ENCODE assay signal across 9 mouse cellular contexts in the genomic region with DNA sequence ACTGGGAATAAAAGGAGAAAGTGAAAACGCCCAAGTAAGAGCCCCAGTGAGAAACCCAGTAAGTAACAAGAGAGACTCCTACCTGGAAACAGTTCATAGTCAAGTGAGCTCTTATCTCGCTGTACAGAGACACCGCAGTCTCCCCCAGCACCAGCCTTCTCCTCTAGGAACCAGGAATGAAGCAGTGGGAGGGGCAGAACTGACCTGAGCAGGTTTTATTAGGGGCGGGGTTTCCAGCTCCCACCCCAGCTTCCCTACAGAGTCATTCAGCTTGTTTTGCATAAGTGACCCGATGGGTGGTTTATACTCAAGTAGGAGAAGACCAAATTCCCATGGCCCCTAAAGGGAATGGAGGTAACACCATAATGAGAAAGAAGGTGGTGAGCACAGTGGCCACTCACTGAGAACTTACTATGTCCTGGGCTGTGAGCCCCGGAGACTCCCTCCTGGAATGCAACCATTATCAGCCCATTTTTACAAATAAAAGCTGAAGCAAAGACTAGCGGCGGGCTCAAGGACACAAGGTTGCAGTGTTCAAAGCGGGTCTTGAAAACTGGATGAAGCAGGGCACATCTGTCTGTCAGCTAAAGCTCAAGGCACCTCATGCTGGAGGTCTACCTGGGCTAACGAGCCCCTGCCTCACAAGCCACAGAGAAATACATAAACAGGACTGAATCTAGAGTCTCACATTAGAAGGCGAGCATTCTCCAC. TPM values are rescaled to one million over a fixed set of nuclear protein-coding genes. Genes with fewer than 3 reads are reported as not detected.
A peak's percentile ranks its signal among the peaks of the same experiment; 100 is the strongest.
DNase-seq lines count a peak whose midpoint lies in the region; ATAC-seq lines count a peak whose summit lies in the region.
"Had no signal": no experiment of that assay in that cellular context is flagged by ENCODE, and none has a peak within 500 bp of the region (broad histone marks: within the 10 kb centered on the region; RNA-seq: fewer than 3 reads in every experiment).

No protein-coding gene starts in this region.

- H3K9me3 ChIP-seq in heart, embryonic 13.5 days: no peaks in the 10 kb centered on the region
- H3K9me3 ChIP-seq in embryonic facial prominence, embryonic 14.5 days (ENCODE audit: control insufficient read depth, low read length): no peaks in the 10 kb centered on the region
- H3K9me3 ChIP-seq in limb, embryonic 10.5 days (replicated peaks): no peaks in the 10 kb centered on the region
- no peaks in the 10 kb centered on the region for H3K9me3 ChIP-seq in midbrain, embryonic 15.5 days
- H3K9me3 ChIP-seq: midbrain, embryonic 12.5 days had no signal

- H3K4me2 ChIP-seq in heart, embryonic 13.5 days: peak overlapping the region; percentile 87
- peak overlapping the region; percentile 70 for H3K4me2 ChIP-seq in embryonic facial prominence, embryonic 14.5 days (ENCODE audit: low read depth, low read length)
- peak overlapping the region; percentile 15 for H3K4me2 ChIP-seq in midbrain, embryonic 15.5 days

- H3K27ac ChIP-seq in heart, embryonic 13.5 days (replicated peaks): peak overlapping the region; percentile 98
- H3K27ac ChIP-seq in embryonic facial prominence, embryonic 14.5 days (replicated peaks; ENCODE audit: low read depth, low read length): peak overlapping the region; percentile 96
- H3K27ac ChIP-seq in limb, embryonic 10.5 days: peak overlapping the region; percentile 99; the same call in 1 of the 2 replicates
- H3K27ac ChIP-seq in midbrain, embryonic 15.5 days: no peak overlapping the region
- H3K27ac ChIP-seq: midbrain, embryonic 12.5 days had no signal

- no peaks in the 10 kb centered on the region for H3K36me3 ChIP-seq in heart, embryonic 13.5 days
- no peaks in the 10 kb centered on the region for H3K36me3 ChIP-seq in embryonic facial prominence, embryonic 14.5 days (ENCODE audit: control insufficient read depth, insufficient read depth, low read length)
- H3K36me3 ChIP-seq in limb, embryonic 10.5 days: peaks cover 3% of the 10 kb centered on the region; the same call in 1 of the 2 replicates
- no peaks in the 10 kb centered on the region for H3K36me3 ChIP-seq in midbrain, embryonic 15.5 days (replicated peaks)
- H3K36me3 ChIP-seq: midbrain, embryonic 12.5 days had no signal

- H3K27me3 ChIP-seq in heart, embryonic 13.5 days (replicated peaks): no peaks in the 10 kb centered on the region
- H3K27me3 ChIP-seq in embryonic facial prominence, embryonic 14.5 days (replicated peaks; ENCODE audit: control insufficient read depth, insufficient read depth, low read length): no peaks in the 10 kb centered on the region
- no peaks in the 10 kb centered on the region for H3K27me3 ChIP-seq in limb, embryonic 10.5 days (ENCODE audit: low read depth, poor library complexity, severe bottlenecking)
- no peaks in the 10 kb centered on the region for H3K27me3 ChIP-seq in midbrain, embryonic 15.5 days (replicated peaks)

- no peak for DNase-seq in heart, postnatal 4 days
- no peak for DNase-seq in embryonic facial prominence, embryonic 14.5 days (ENCODE audit: low spot score)
- no peak for DNase-seq in limb, embryonic 10.5 days (ENCODE audit: low spot score)
- no peak for DNase-seq in ovary, postnatal 14 days (ENCODE audit: low spot score)
- DNase-seq in layer of hippocampus, adult 8-10 months (ENCODE audit: low spot score in 2 of 2): no peak

- peak; percentile 39; the same call in 1 of the 2 replicates for ATAC-seq in heart, embryonic 13.5 days (ENCODE audit: extremely low read depth, insufficient number of reproducible peaks, low FRiP score, low TSS enrichment)
- ATAC-seq in embryonic facial prominence, embryonic 14.5 days (ENCODE audit: low read depth): no peak
- no peak for ATAC-seq in midbrain, embryonic 15.5 days (replicated peaks)
- ATAC-seq in frontal cortex, adult (ENCODE audit: low TSS enrichment): no peak

- H3K4me1 ChIP-seq in heart, embryonic 13.5 days: peaks cover 79% of the 10 kb centered on the region
- peaks cover 40% of the 10 kb centered on the region for H3K4me1 ChIP-seq in embryonic facial prominence, embryonic 14.5 days (ENCODE audit: control insufficient read depth, insufficient read depth, low read length)
- peaks cover 66% of the 10 kb centered on the region for H3K4me1 ChIP-seq in limb, embryonic 10.5 days
- H3K4me1 ChIP-seq in midbrain, embryonic 15.5 days: peaks cover 37% of the 10 kb centered on the region

- H3K4me3 ChIP-seq in heart, embryonic 13.5 days: peak overlapping the region; percentile 81
- peak overlapping the region; percentile 70 for H3K4me3 ChIP-seq in embryonic facial prominence, embryonic 14.5 days (ENCODE audit: low read depth, low read length)
- peak overlapping the region; percentile 98; the same call in 1 of the 2 replicates for H3K4me3 ChIP-seq in limb, embryonic 10.5 days
- H3K4me3 ChIP-seq in midbrain, embryonic 15.5 days: no peak overlapping the region

- 33% methylated on average over 11 of the region's 11 CpGs for WGBS in heart, embryonic 13.5 days
- 54% methylated on average over 11 of the region's 11 CpGs for WGBS in embryonic facial prominence, embryonic 14.5 days
- 33% methylated on average over 11 of the region's 11 CpGs for WGBS in limb, embryonic 10.5 days
- 53% methylated on average over 11 of the region's 11 CpGs for WGBS in midbrain, embryonic 15.5 days

- H3K9ac ChIP-seq in heart, embryonic 13.5 days: peak overlapping the region; percentile 98
- H3K9ac ChIP-seq in embryonic facial prominence, embryonic 14.5 days (ENCODE audit: low read depth, low read length): peak overlapping the region; percentile 86; the same call in 1 of the 2 replicates
- H3K9ac ChIP-seq in midbrain, embryonic 15.5 days: no peak overlapping the region

RNA-seq across cellular contexts. Expression of gene Usp46, which starts 2.5 kb away (rescaled TPM):
- polyA plus RNA-seq in heart, embryonic 13.5 days (2015; fragmentation: Nextera tagmentation; extraction: Ambion mirVana): 23.8 and 26.0 TPM in 2 replicates
- total RNA-seq in heart, postnatal 4 days (2021): 10 to 100 TPM; 60.5 to 66.8 TPM
- 35.4 and 36.5 TPM in 2 replicates for polyA plus RNA-seq in embryonic facial prominence, embryonic 14.5 days (2014; fragmentation: Nextera tagmentation; extraction: Ambion mirVana)
- 30.8 and 37.9 TPM in 2 replicates for polyA plus RNA-seq in limb, embryonic 10.5 days (2016; fragmentation: Nextera tagmentation; extraction: Ambion mirVana)
- polyA plus RNA-seq in midbrain, embryonic 15.5 days (2015; fragmentation: Nextera tagmentation; extraction: Ambion mirVana): 30.0 and 32.7 TPM in 2 replicates
- 100 to 1,000 TPM; 119 to 153 (median 135) TPM for total RNA-seq in layer of hippocampus, adult 8-10 months (2022)

Comparison
In these comparisons a context has a peak if more than half of its experiments do, and no peak if none do; other contexts are left out.
1. H3K4me2 ChIP-seq: peak in every context shown above with its lines; median percentile 87 in heart, embryonic 13.5 days; 70 in embryonic facial prominence, embryonic 14.5 days; 15 in midbrain, embryonic 15.5 days.